Mouse (Mus musculus) stomach, postnatal 0 days (tissue): ENCODE data around the gene Rps4x. TPM values are rescaled to one million over a fixed set of nuclear protein-coding genes. Genes with fewer than 3 reads are reported as not detected.
A peak's percentile ranks its signal among the peaks of the same experiment; 100 is the strongest.

Experiments
- ATAC-seq: fragments of 200-750 bp; cut with Nextera tagmentation; 2 replicates; pipeline ENCODE4 v1.8.0; 2017; ENCODE audit not compliant: low FRiP score, low TSS enrichment
- DNase-seq: peaks from one replicate; pipeline ENCODE4 v3.0.0-alpha.2; 2016; ENCODE audit warnings: low spot score
- H3K27ac ChIP-seq: fragments of 300-500 bp; sonication (generic); replicated peaks from 2 replicates; pipeline ENCODE4 v1.5.1; 2014; ENCODE audit warnings: mild to moderate bottlenecking, control low read depth
- H3K27me3 ChIP-seq: fragments of 300-500 bp; sonication (generic); 2 replicates; pipeline ENCODE4 v1.6.1; 2014; ENCODE audit warnings: low read length; ENCODE audit not compliant: control insufficient read depth, insufficient read depth
- H3K36me3 ChIP-seq: fragments of 300-500 bp; sonication (generic); 2 replicates; pipeline ENCODE4 v1.6.1; 2014; ENCODE audit warnings: low read length, mixed read lengths; ENCODE audit not compliant: control insufficient read depth, insufficient read depth
- H3K4me1 ChIP-seq: fragments of 300-500 bp; sonication (generic); replicated peaks from 2 replicates; pipeline ENCODE4 v1.6.1; 2014; ENCODE audit warnings: antibody characterized with exemption; ENCODE audit not compliant: control insufficient read depth, insufficient read depth
- H3K4me2 ChIP-seq: fragments of 300-500 bp; sonication (generic); replicated peaks from 2 replicates; pipeline ENCODE4 v1.6.1; 2014; ENCODE audit warnings: low read depth, mild to moderate bottlenecking, control low read depth, moderate library complexity
- H3K4me3 ChIP-seq: fragments of 300-500 bp; sonication (generic); 2 replicates; pipeline ENCODE4 v1.5.1; 2014; ENCODE audit warnings: low read depth, low read length, control low read depth
- H3K9ac ChIP-seq: fragments of 300-500 bp; sonication (generic); 2 replicates; pipeline ENCODE4 v1.6.1; 2014; ENCODE audit warnings: mild to moderate bottlenecking, low read length, control low read depth, mixed read lengths
- H3K9me3 ChIP-seq: fragments of 300-500 bp; sonication (generic); 2 replicates; pipeline ENCODE4 v1.6.1; 2016; ENCODE audit warnings: low read length; ENCODE audit not compliant: control insufficient read depth
- CTCF ChIP-seq: IDR thresholded peaks from 2 replicates; pipeline ENCODE4 v1.5.1; 2016; ENCODE audit warnings: antibody characterized with exemption, low read depth, mild to moderate bottlenecking, moderate library complexity
- EP300 ChIP-seq: optimal IDR thresholded peaks from 2 replicates; pipeline ENCODE3; 2016; ENCODE audit warnings: antibody characterized with exemption
- WGBS: fragments of 180-500 bp; shearing (Covaris S2); extraction: QIAGEN DNeasy Blood & Tissue Kit; methylation state at CpG from one replicate; pipeline ENCODE4 v1.1.7; 2014; 5-methylcytosine and 5-hydroxymethylcytosine counted together
- polyA plus RNA-seq: library from polyadenylated mRNA; unstranded; fragments of >200 nt; fragmentation: Nextera tagmentation; extraction: Ambion mirVana; gene quantifications from 2 replicates; pipeline ENCODE4 v1.2.1, GENCODE M21; 2015

Gene Rps4x
- polyA plus RNA-seq, 1 experiment from 2014 or later, result 636 TPM

GRCm38 (mm10) chrX:102166521-102166920 lies 22.7 kb downstream of the Rps4x start:
- no peaks in the 10 kb centered on the region for H3K4me1 ChIP-seq
- DNase-seq (no peak), ATAC-seq (no peak)
- H3K9ac ChIP-seq, result no peak overlapping the region
- TF ChIP-seq CTCF (no peak), EP300 (no peak)
- H3K36me3 ChIP-seq, result no peaks in the 10 kb centered on the region
- no peaks in the 10 kb centered on the region for H3K27me3 ChIP-seq
- H3K4me2 ChIP-seq, result no peak overlapping the region
- H3K4me3 ChIP-seq, result no peak overlapping the region
- 47% methylated on average over 5 of the region's 5 CpGs for WGBS
- H3K9me3 ChIP-seq, result no peaks in the 10 kb centered on the region
- peak overlapping the region; percentile 13; the same call in 1 of the 2 replicates for H3K27ac ChIP-seq

- Histone ChIP-seq H3K36me3 (no peaks in the 10 kb centered on the region), H3K4me3 (no peak overlapping the region), H3K27me3 (no peaks in the 10 kb centered on the region), H3K9ac (no peak overlapping the region), H3K27ac (no peak overlapping the region), H3K9me3 (no peaks in the 10 kb centered on the region), H3K4me2 (no peak overlapping the region), H3K4me1 (no peaks in the 10 kb centered on the region)
- ATAC-seq, result peak; percentile 42; the same call in 1 of the 2 replicates
- no peak for TF ChIP-seq EP300
- TF ChIP-seq CTCF, result no peak
- no peak for DNase-seq
- WGBS, result 59% methylated on average over 4 of the region's 4 CpGs
These were observed 25.7 kb downstream of the Rps4x start for GRCm38 (mm10) chrX:102163529-102163928.

GRCm38 (mm10) chrX:102163096-102163495 lies 26.1 kb downstream of the Rps4x start:
- Histone ChIP-seq H3K4me3 (no peak overlapping the region), H3K9me3 (no peaks in the 10 kb centered on the region), H3K4me1 (no peaks in the 10 kb centered on the region), H3K27ac (no peak overlapping the region), H3K36me3 (no peaks in the 10 kb centered on the region), H3K27me3 (no peaks in the 10 kb centered on the region), H3K4me2 (no peak overlapping the region), H3K9ac (no peak overlapping the region)
- ATAC-seq (no peak), DNase-seq (no peak)
- 43% methylated on average over 2 of the region's 2 CpGs for WGBS
- peak; percentile 47 for TF ChIP-seq CTCF
- no peak for TF ChIP-seq EP300

- WGBS, result 58% methylated on average over 2 of the region's 2 CpGs
- H3K36me3 ChIP-seq, result no peaks in the 10 kb centered on the region
- no peak for DNase-seq
These were observed 28.7 kb downstream of the Rps4x start for GRCm38 (mm10) chrX:102160528-102160927.

GRCm38 (mm10) chrX:102159778-102160177 lies 29.4 kb downstream of the Rps4x start:
- ATAC-seq (no peak), DNase-seq (no peak)
- Histone ChIP-seq H3K9me3 (no peaks in the 10 kb centered on the region), H3K27ac (no peak overlapping the region), H3K4me2 (no peak overlapping the region), H3K27me3 (no peaks in the 10 kb centered on the region), H3K4me3 (no peak overlapping the region), H3K4me1 (no peaks in the 10 kb centered on the region), H3K36me3 (no peaks in the 10 kb centered on the region), H3K9ac (no peak overlapping the region)
- 43% methylated on average over 2 of the region's 2 CpGs for WGBS
- TF ChIP-seq CTCF (peak; percentile 55), EP300 (no peak)

More at GRCm38 (mm10) chrX:102160528-102160927, 28.7 kb downstream of the Rps4x start:
- H3K9me3 ChIP-seq, result no peaks in the 10 kb centered on the region
- no peak overlapping the region for H3K9ac ChIP-seq
- no peaks in the 10 kb centered on the region for H3K4me1 ChIP-seq
- ATAC-seq, result no peak
- H3K4me3 ChIP-seq, result no peak overlapping the region
- TF ChIP-seq CTCF (no peak), EP300 (no peak)
- no peaks in the 10 kb centered on the region for H3K27me3 ChIP-seq
- no peak overlapping the region for H3K4me2 ChIP-seq
- no peak overlapping the region for H3K27ac ChIP-seq

- no peak for DNase-seq
- Histone ChIP-seq H3K9me3 (no peaks in the 10 kb centered on the region), H3K4me2 (peak overlapping the region; percentile 24; the same call in 1 of the 2 replicates), H3K4me3 (peak overlapping the region; percentile 21; the same call in 1 of the 2 replicates), H3K27me3 (no peaks in the 10 kb centered on the region), H3K36me3 (no peaks in the 10 kb centered on the region), H3K4me1 (no peaks in the 10 kb centered on the region), H3K9ac (no peak overlapping the region), H3K27ac (0 out of 2 replicates have a peak overlapping the region, but pooled peaks have one; percentile 5)
- no peak for ATAC-seq
- no peak for TF ChIP-seq CTCF
- TF ChIP-seq EP300, result no peak
- 46% methylated on average over 5 of the region's 5 CpGs for WGBS
These were observed 31.8 kb downstream of the Rps4x start for GRCm38 (mm10) chrX:102157423-102157791.
